Mouse (Mus musculus) T-helper 2 cell (primary cell): Measurements from ENCODE around the gene Rps3.

Source experiments
- in situ Hi-C: fragments of 300-600 bp; cut with MboI, MseI; formaldehyde crosslinking; loops from one replicate; pipeline ENCODE4 v1.15.1; 2025; ENCODE audit warnings: high pct_unique_total_duplicates

Gene Rps3

DNA sequence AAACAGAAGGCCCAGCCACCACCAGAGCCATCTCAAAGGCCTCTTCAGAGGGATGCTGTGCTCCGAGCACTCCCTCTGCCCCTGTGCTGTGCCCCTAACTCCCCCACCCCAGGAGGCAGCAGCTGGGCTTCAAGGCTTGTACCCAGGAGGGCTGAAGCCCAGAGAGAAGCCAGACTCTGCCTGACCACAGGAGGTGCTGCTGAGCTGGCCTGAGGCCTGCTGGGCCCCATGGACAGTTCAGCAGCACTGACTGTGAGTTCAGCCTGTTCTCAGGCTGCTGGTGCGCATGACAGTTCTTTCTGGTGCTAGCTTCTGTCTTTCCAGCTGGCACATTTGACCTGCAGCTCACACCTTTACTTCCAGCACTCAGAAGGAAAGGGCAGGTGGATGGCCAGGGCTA, 37.7 kb downstream of the Rps3 start:
- in situ Hi-C loops, result loop anchor here (10.0 kb wide), 1 partner anchor 61 kb away; the partner anchor contains the start of gene Gdpd5

DNA sequence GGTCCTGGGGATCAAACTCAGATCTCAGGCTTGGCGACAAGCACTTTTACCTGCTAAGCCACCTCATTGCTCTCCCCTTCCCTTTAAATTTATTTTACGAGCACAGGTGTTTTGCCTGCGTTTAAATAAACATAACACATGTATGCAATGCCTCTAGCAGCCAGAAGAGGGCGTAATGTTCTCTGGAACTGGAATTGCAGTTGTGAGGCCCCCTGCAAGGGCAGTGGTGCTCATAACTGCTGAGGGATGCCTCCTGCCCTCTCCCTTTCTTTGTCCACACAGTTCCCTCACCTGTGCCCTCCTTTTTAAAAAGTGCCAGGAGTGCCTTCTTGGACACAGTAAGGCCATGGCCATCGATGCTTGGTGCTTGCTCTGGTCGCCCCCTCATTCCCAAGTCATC, 39.5 kb downstream of the Rps3 start:
- in situ Hi-C loops, result loop anchor here (10.0 kb wide), 1 partner anchor 59 kb away; the partner anchor contains the start of gene Gdpd5

GRCm38 (mm10) chr7:99443164-99443563, 40.4 kb downstream of the Rps3 start:
- in situ Hi-C loops, result loop anchor here (10.0 kb wide), 1 partner anchor 58 kb away; the partner anchor contains the start of gene Gdpd5

GRCm38 (mm10) chr7:99441534-99442072, 41.9 kb downstream of the Rps3 start:
- in situ Hi-C loops, result loop anchor here (10.0 kb wide), 1 partner anchor 57 kb away; the partner anchor contains the start of gene Gdpd5

DNA sequence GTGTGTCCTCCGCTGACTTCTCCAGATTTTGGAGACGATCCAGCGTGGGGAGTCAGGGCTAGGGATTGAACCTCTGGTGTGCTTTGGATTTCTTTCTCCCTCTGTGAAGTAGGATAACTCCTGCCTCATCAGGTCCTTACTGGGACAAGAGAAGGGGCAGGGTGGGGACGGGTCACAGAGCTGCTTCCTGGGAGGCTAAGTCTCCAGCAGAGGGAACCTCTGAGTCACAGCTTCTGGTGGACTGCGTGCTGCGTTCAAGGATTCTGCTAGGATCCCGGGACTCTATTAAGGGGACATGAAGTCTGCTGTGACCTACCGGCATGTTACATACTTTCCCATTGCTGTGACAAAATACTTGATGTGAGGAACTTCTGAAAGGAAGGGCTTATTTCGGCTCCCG, 44.7 kb downstream of the Rps3 start:
- in situ Hi-C loops, result no loop called here

DNA sequence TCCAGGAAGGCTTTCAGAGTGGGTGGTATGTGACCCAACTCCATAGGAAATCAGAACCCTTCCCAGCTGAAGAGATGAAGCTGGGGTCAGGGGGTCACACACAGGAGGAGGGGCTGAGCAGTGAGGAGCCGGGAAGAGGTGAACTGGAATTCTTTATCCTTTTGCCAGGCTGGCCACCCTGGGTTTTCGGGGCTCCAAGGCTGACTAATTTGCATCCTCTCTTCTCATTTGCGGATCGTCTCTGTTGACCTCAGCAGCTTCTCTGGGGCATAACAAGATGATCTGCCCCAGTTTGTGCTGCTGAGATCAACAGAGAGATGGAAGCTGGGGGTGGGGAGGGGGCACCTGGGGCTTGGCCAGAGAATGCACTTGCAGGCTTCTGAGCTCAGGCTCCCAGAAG, 47.0 kb downstream of the Rps3 start:
- in situ Hi-C loops, result no loop called here

- in situ Hi-C loops, result no loop called here
Observed at GRCm38 (mm10) chr7:99434672-99435250, 48.8 kb downstream of the Rps3 start.

DNA sequence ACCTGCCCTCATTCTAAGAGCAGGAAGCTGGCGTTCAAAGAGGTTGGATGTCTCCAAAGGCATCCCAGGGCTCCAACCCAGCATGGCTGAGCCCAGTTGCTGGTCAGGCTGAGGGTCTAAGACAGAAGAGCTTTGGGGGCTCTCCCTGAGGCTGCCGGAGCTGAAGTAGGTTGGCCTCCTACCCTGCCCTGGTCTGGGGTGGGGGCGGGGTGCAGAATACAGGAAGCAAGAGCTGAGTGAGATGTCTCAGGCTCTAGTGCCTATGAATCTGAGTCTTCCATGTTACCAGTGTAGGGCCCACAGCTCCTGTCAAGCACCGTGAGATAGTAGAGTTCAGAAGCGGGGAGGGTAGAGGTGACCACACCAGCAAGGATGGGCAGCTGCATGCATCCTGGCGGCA, 50.7 kb downstream of the Rps3 start:
- in situ Hi-C loops, result no loop called here

GRCm38 (mm10) chr7:99432248-99432647, 51.3 kb downstream of the Rps3 start:
- in situ Hi-C loops, result no loop called here

GRCm38 (mm10) chr7:99430246-99430645, 53.3 kb downstream of the Rps3 start:
- in situ Hi-C loops, result no loop called here

- in situ Hi-C loops, result no loop called here
Observed at GRCm38 (mm10) chr7:99429786-99430185, 53.8 kb downstream of the Rps3 start.

DNA sequence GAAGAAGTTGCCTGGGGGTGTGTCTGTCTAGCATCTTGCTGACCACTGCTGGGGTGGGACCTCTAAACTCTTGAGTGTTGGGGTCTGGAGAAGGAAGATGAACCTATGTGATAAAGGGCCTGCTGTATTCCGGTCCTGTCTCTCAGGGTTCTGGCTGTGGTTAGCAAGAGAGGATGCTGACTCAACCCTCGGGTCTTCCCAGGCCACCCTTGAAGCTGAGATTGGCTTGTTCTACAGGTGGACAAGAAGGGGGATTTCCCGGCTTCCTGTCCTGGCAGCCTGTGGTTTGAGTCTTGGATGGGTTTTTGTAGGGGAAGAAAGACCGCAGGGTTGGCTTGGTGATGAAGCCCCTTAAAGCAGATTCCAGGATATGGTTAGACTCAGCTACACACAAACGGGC, 54.7 kb downstream of the Rps3 start:
- in situ Hi-C loops, result no loop called here

- in situ Hi-C loops, result no loop called here
Observed at GRCm38 (mm10) chr7:99427987-99428386, 55.6 kb downstream of the Rps3 start.
